Mouse (Mus musculus): ENCODE data around the gene Yipf3.

DNA sequence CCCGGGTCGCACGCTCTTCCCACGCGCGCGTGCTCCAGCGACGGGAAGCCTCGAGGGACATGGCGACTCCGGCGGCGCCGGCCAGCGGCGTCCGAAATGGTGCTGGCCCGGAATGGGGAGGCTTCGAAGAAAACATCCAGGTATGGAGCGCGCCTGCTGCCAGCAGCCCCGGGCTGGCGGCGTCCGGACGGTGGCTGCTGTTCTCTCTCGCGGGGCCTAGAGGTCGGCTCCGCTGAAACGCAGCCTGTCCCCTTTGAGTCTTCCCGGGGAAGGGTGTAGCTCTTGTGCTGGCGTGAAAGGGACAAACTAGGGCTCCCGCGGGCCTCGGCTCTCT is 276 bp downstream of the Yipf3 start:
- TF ChIP-seq HCFC1 (IDR thresholded peaks at IDR 0.05; ENCODE audit: borderline replicate concordance, insufficient read depth, low read length) (no peak), ZNF384 (IDR thresholded peaks at IDR 0.05; ENCODE audit: low read depth, low read length) (no peak), ZC3H11A (IDR thresholded peaks at IDR 0.05; ENCODE audit: borderline replicate concordance, low read depth, low read length) (no peak), CHD2 (IDR thresholded peaks at IDR 0.05; ENCODE audit: low read depth, low read length) (no peak)
